Mouse (Mus musculus): Measurements from ENCODE around the gene Tars2. TPM values are rescaled to one million over a fixed set of nuclear protein-coding genes. Genes with fewer than 3 reads are reported as not detected.
"Not testable (repeated sequence)": the region's sequence is repeated elsewhere in the genome, so short reads cannot be mapped to it uniquely, and the experiment has no call there.

Gene Tars2
- polyA plus RNA-seq, 1 experiment: 65.2 TPM

- Histone ChIP-seq H3K27ac (ENCODE audit: control insufficient read depth, insufficient read depth, low read depth, low read length, poor library complexity) (no peak overlapping the region; the same call in 1 of the 2 replicates), H3K4me3 (replicated peaks; ENCODE audit: control insufficient read depth, low read depth, low read length) (no peak overlapping the region), H3K4me1 (ENCODE audit: control insufficient read depth, insufficient read depth, low read length) (peaks cover 2% of the 10 kb centered on the region; the same call in 1 of the 2 replicates)
- 77% methylated on average over 6 of the region's 6 CpGs for WGBS
- no peak for TF ChIP-seq POLR2A (IDR thresholded peaks at IDR 0.05; ENCODE audit: borderline replicate concordance, control insufficient read depth, low read depth, low read length)
- TF ChIP-seq CTCF (IDR thresholded peaks at IDR 0.05; ENCODE audit: control insufficient read depth, insufficient read depth, low read length): no peak
Measured at GRCm38 (mm10) chr3:95700233-95700681, 59.7 kb downstream of the Tars2 start.

DNA sequence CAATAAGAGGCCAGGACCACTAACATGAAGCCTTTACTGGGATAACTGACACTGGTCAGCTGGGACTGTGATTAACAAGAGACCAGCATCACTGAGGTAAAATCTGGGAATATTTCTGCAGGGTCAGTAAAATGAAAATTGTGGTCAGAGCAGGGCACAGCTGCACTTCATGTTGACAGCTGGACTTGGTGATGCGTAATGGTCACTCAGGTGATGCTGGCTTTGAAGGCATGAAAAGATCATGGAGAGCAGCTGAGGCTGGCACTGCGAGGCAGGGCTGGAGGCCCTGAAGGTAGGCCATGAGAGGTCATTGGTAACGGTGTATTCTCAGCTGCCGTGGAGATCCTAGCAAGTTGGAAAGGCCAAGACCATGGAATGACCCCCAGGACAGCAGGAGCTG lies 61.7 kb downstream of the Tars2 start:
- WGBS: 88% methylated on average over 4 of the region's 4 CpGs
- TF ChIP-seq CTCF (IDR thresholded peaks at IDR 0.05; ENCODE audit: control insufficient read depth, insufficient read depth, low read length) (no peak), POLR2A (IDR thresholded peaks at IDR 0.05; ENCODE audit: borderline replicate concordance, control insufficient read depth, low read depth, low read length) (no peak)
- H3K4me1 ChIP-seq (ENCODE audit: control insufficient read depth, insufficient read depth, low read length): peaks cover 8% of the 10 kb centered on the region

GRCm38 (mm10) chr3:95696360-95696759 lies 63.6 kb downstream of the Tars2 start:
- H3K4me1 ChIP-seq (ENCODE audit: control insufficient read depth, insufficient read depth, low read length): peaks cover 10% of the 10 kb centered on the region
- 49% methylated on average over 7 of the region's 7 CpGs for WGBS
- no peak overlapping the region for H3K4me3 ChIP-seq (replicated peaks; ENCODE audit: control insufficient read depth, low read depth, low read length)
- H3K27ac ChIP-seq (ENCODE audit: control insufficient read depth, insufficient read depth, low read depth, low read length, poor library complexity): no peak overlapping the region
- TF ChIP-seq POLR2A (IDR thresholded peaks at IDR 0.05; ENCODE audit: borderline replicate concordance, control insufficient read depth, low read depth, low read length): no peak
- no peak for TF ChIP-seq CTCF (IDR thresholded peaks at IDR 0.05; ENCODE audit: control insufficient read depth, insufficient read depth, low read length)

More for the DNA sequence above, 61.7 kb downstream of the Tars2 start:
- Histone ChIP-seq H3K4me3 (replicated peaks; ENCODE audit: control insufficient read depth, low read depth, low read length) (no peak overlapping the region), H3K27ac (ENCODE audit: control insufficient read depth, insufficient read depth, low read depth, low read length, poor library complexity) (no peak overlapping the region)

DNA sequence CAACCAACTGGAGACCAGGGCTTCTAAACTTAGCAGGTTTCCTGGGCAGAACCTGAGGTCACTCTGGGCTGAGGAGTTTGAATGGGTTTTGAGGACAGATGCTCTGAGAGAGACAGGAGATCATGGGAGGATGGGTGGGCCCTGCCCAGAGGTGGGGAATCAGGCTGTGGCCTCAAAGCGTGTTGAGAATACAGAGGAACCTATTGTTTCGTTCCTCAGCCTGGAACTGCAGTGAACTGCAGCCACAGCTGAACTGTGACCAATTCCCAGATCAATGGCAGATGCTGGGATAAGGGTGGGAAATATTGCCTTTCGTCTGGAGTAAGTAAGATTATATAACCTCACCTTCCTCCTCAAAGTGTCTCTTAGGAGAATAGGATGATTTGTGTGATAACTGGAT lies 64.2 kb downstream of the Tars2 start:
- Histone ChIP-seq H3K4me1 (ENCODE audit: control insufficient read depth, insufficient read depth, low read length) (peaks cover 10% of the 10 kb centered on the region), H3K27ac (ENCODE audit: control insufficient read depth, insufficient read depth, low read depth, low read length, poor library complexity) (no peak overlapping the region), H3K4me3 (replicated peaks; ENCODE audit: control insufficient read depth, low read depth, low read length) (no peak overlapping the region)
- TF ChIP-seq CTCF (IDR thresholded peaks at IDR 0.05; ENCODE audit: control insufficient read depth, insufficient read depth, low read length) (no peak), POLR2A (IDR thresholded peaks at IDR 0.05; ENCODE audit: borderline replicate concordance, control insufficient read depth, low read depth, low read length) (no peak)
- 76% methylated on average over 3 of the region's 3 CpGs for WGBS

GRCm38 (mm10) chr3:95694808-95695703 lies 65.0 kb downstream of the Tars2 start:
- no peak overlapping the region for H3K4me3 ChIP-seq (replicated peaks; ENCODE audit: control insufficient read depth, low read depth, low read length)
- H3K4me1 ChIP-seq (ENCODE audit: control insufficient read depth, insufficient read depth, low read length): peaks cover 10% of the 10 kb centered on the region
- H3K27ac ChIP-seq (ENCODE audit: control insufficient read depth, insufficient read depth, low read depth, low read length, poor library complexity): no peak overlapping the region
- WGBS: 80% methylated on average over 11 of the region's 11 CpGs
- TF ChIP-seq CTCF (IDR thresholded peaks at IDR 0.05; ENCODE audit: control insufficient read depth, insufficient read depth, low read length): no peak
- no peak for TF ChIP-seq POLR2A (IDR thresholded peaks at IDR 0.05; ENCODE audit: borderline replicate concordance, control insufficient read depth, low read depth, low read length)

- Histone ChIP-seq H3K4me1 (ENCODE audit: control insufficient read depth, insufficient read depth, low read length) (peaks cover 10% of the 10 kb centered on the region), H3K4me3 (replicated peaks; ENCODE audit: control insufficient read depth, low read depth, low read length) (no peak overlapping the region), H3K27ac (ENCODE audit: control insufficient read depth, insufficient read depth, low read depth, low read length, poor library complexity) (peak overlapping the region; percentile 65)
- TF ChIP-seq CTCF (IDR thresholded peaks at IDR 0.05; ENCODE audit: control insufficient read depth, insufficient read depth, low read length) (no peak), POLR2A (IDR thresholded peaks at IDR 0.05; ENCODE audit: borderline replicate concordance, control insufficient read depth, low read depth, low read length) (no peak)
- 25% methylated on average over 11 of the region's 11 CpGs for WGBS
Measured at GRCm38 (mm10) chr3:95693821-95694807, 65.9 kb downstream of the Tars2 start.

DNA sequence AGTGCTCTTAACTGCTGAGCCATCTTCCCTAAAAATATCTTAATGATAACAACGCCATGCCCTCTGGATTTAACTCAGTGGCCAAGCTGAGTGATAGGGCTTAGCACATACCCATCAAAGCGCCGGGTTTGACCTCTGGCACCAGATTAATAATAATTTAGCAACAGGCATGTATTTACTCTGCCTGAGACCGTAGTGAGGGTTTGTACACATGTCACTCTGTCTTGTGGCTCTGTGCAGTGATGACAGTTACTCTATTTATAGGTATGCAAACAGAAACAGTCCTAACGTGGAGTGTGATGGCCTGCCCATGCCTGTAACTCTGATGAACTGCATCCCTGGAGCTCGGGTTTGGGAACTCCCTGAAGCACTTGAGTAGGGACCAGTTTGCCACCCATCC lies 67.3 kb downstream of the Tars2 start:
- no peak for TF ChIP-seq CTCF (IDR thresholded peaks at IDR 0.05; ENCODE audit: control insufficient read depth, insufficient read depth, low read length)
- TF ChIP-seq POLR2A (IDR thresholded peaks at IDR 0.05; ENCODE audit: borderline replicate concordance, control insufficient read depth, low read depth, low read length): no peak
- 54% methylated on average over 6 of the region's 6 CpGs for WGBS
- H3K4me3 ChIP-seq (replicated peaks; ENCODE audit: control insufficient read depth, low read depth, low read length): no peak overlapping the region
- H3K4me1 ChIP-seq (ENCODE audit: control insufficient read depth, insufficient read depth, low read length): peaks cover 10% of the 10 kb centered on the region
- H3K27ac ChIP-seq (ENCODE audit: control insufficient read depth, insufficient read depth, low read depth, low read length, poor library complexity): no peak overlapping the region

- H3K4me1 ChIP-seq (ENCODE audit: control insufficient read depth, insufficient read depth, low read length); H3K27ac ChIP-seq (ENCODE audit: control insufficient read depth, insufficient read depth, low read depth, low read length, poor library complexity); H3K4me3 ChIP-seq (replicated peaks; ENCODE audit: control insufficient read depth, low read depth, low read length): not testable (repeated sequence)
- 84% methylated on average over 2 of the region's 2 CpGs for WGBS
Measured at GRCm38 (mm10) chr3:95690552-95690951, 69.5 kb downstream of the Tars2 start.

Other genes with a start within 250 kb of the Tars2 start
- gene Ctss, start 233.4 kb downstream of the Tars2 start, polyA plus RNA-seq (2011; ENCODE audit: insufficient read depth, insufficient read length, low replicate concordance, missing spikeins): 19.5 and 42.3 TPM in 2 replicates
- gene Hormad1, start 200.5 kb downstream of the Tars2 start, polyA plus RNA-seq (2011; ENCODE audit: insufficient read depth, insufficient read length, low replicate concordance, missing spikeins): not detected in 2 replicates
- gene Golph3l, start 171.3 kb downstream of the Tars2 start, polyA plus RNA-seq (2011; ENCODE audit: insufficient read depth, insufficient read length, low replicate concordance, missing spikeins): 11.8 and 20.7 TPM in 2 replicates
- 29.3 and 36.2 TPM in 2 replicates for gene Ensa, start 135.2 kb downstream of the Tars2 start, polyA plus RNA-seq (2011; ENCODE audit: insufficient read depth, insufficient read length, low replicate concordance, missing spikeins)
- gene Mcl1, start 101.4 kb downstream of the Tars2 start, polyA plus RNA-seq (2011; ENCODE audit: insufficient read depth, insufficient read length, low replicate concordance, missing spikeins): 88.8 and 134 TPM in 2 replicates
- gene Adamtsl4, start 72.3 kb downstream of the Tars2 start, polyA plus RNA-seq (2011; ENCODE audit: insufficient read depth, insufficient read length, low replicate concordance, missing spikeins): 1.9 and 2.7 TPM in 2 replicates
- 26.4 and 38.2 TPM in 2 replicates for gene Ecm1, start 20.6 kb downstream of the Tars2 start, polyA plus RNA-seq (2011; ENCODE audit: insufficient read depth, insufficient read length, low replicate concordance, missing spikeins)
- gene Rprd2, start 58.7 kb upstream of the Tars2 start, polyA plus RNA-seq (2011; ENCODE audit: insufficient read depth, insufficient read length, low replicate concordance, missing spikeins): 5.7 and 16.4 TPM in 2 replicates
- gene Prpf3, start 95.7 kb upstream of the Tars2 start, polyA plus RNA-seq (2011; ENCODE audit: insufficient read depth, insufficient read length, low replicate concordance, missing spikeins): 49.5 and 55.4 TPM in 2 replicates
- gene Mrps21, start 111.3 kb upstream of the Tars2 start, polyA plus RNA-seq (2011; ENCODE audit: insufficient read depth, insufficient read length, low replicate concordance, missing spikeins): 80.5 and 81.0 TPM in 2 replicates
- gene Ciart, start 122.0 kb upstream of the Tars2 start, polyA plus RNA-seq (2011; ENCODE audit: insufficient read depth, insufficient read length, low replicate concordance, missing spikeins): 2.5 and 8.7 TPM in 2 replicates
- 4.6 and 18.9 TPM in 2 replicates for gene BC028528, start 131.8 kb upstream of the Tars2 start, polyA plus RNA-seq (2011; ENCODE audit: insufficient read depth, insufficient read length, low replicate concordance, missing spikeins)
- gene Aph1a, start 133.8 kb upstream of the Tars2 start, polyA plus RNA-seq (2011; ENCODE audit: insufficient read depth, insufficient read length, low replicate concordance, missing spikeins): 20.4 and 38.4 TPM in 2 replicates
- gene Car14, start 144.5 kb upstream of the Tars2 start, polyA plus RNA-seq (2011; ENCODE audit: insufficient read depth, insufficient read length, low replicate concordance, missing spikeins): not detected in 2 replicates
- 275 and 382 TPM in 2 replicates for gene Anp32e, start 169.0 kb upstream of the Tars2 start, polyA plus RNA-seq (2011; ENCODE audit: insufficient read depth, insufficient read length, low replicate concordance, missing spikeins)
- 36.1 and 59.2 TPM in 2 replicates for gene Plekho1, start 235.8 kb upstream of the Tars2 start, polyA plus RNA-seq (2011; ENCODE audit: insufficient read depth, insufficient read length, low replicate concordance, missing spikeins)

All from bone marrow, adult 2 months (tissue).